Mouse (Mus musculus) hindbrain, embryonic 14.5 days (tissue): ENCODE data around the gene Epdr1. TPM values are rescaled to one million over a fixed set of nuclear protein-coding genes. Genes with fewer than 3 reads are reported as not detected.
"Not testable (repeated sequence)": the region's sequence is repeated elsewhere in the genome, so short reads cannot be mapped to it uniquely, and the experiment has no call there.

Source experiments
- ATAC-seq: fragments of 200-750 bp; cut with Nextera tagmentation; 2 replicates; pipeline ENCODE4 v1.8.0; 2017; ENCODE audit warnings: moderate number of reproducible peaks, mild to moderate bottlenecking, moderate TSS enrichment, moderate library complexity; ENCODE audit not compliant: low FRiP score
- DNase-seq: peaks from one replicate; pipeline ENCODE4 v3.0.0-alpha.2; 2015; ENCODE audit warnings: low spot score
- H3K27ac ChIP-seq: fragments of 300-500 bp; sonication (generic); 2 replicates; pipeline ENCODE4 v1.5.1; 2014; ENCODE audit warnings: mild to moderate bottlenecking, moderate library complexity
- H3K27me3 ChIP-seq: fragments of 300-500 bp; sonication (generic); 2 replicates; pipeline ENCODE4 v1.6.1; 2014; ENCODE audit warnings: mild to moderate bottlenecking, low read length, mixed read lengths; ENCODE audit not compliant: control insufficient read depth, insufficient read depth
- H3K36me3 ChIP-seq: fragments of 300-500 bp; sonication (generic); replicated peaks from 2 replicates; pipeline ENCODE4 v1.6.1; 2014; ENCODE audit not compliant: control insufficient read depth, insufficient read depth
- H3K4me1 ChIP-seq: fragments of 300-500 bp; sonication (generic); replicated peaks from 2 replicates; pipeline ENCODE4 v1.6.1; 2014; ENCODE audit warnings: antibody characterized with exemption, low read length, mixed read lengths; ENCODE audit not compliant: control insufficient read depth, insufficient read depth
- H3K4me2 ChIP-seq: fragments of 300-500 bp; sonication (generic); replicated peaks from 2 replicates; pipeline ENCODE4 v1.6.1; 2014; ENCODE audit warnings: mild to moderate bottlenecking, moderate library complexity
- H3K4me3 ChIP-seq: fragments of 300-500 bp; sonication (generic); replicated peaks from 2 replicates; pipeline ENCODE4 v1.5.1; 2014; ENCODE audit warnings: mild to moderate bottlenecking, low read length
- H3K9ac ChIP-seq: fragments of 300-500 bp; sonication (generic); 2 replicates; pipeline ENCODE4 v1.6.1; 2014
- H3K9me3 ChIP-seq: fragments of 300-500 bp; sonication (generic); 2 replicates; pipeline ENCODE4 v1.6.1; 2016; ENCODE audit warnings: low read length; ENCODE audit not compliant: control insufficient read depth
- WGBS: fragments of 180-500 bp; shearing (Covaris S2); extraction: QIAGEN DNeasy Blood & Tissue Kit; methylation state at CpG from one replicate; pipeline ENCODE4 v1.1.7; 2014; 5-methylcytosine and 5-hydroxymethylcytosine counted together
- polyA plus RNA-seq: library from polyadenylated mRNA; unstranded; fragments of >200 nt; fragmentation: Nextera tagmentation; extraction: Ambion mirVana; gene quantifications from 2 replicates; pipeline ENCODE4 v1.2.1, GENCODE M21; 2014

Gene Epdr1
- polyA plus RNA-seq, 1 experiment from 2014 or later = 22.5 TPM

DNA sequence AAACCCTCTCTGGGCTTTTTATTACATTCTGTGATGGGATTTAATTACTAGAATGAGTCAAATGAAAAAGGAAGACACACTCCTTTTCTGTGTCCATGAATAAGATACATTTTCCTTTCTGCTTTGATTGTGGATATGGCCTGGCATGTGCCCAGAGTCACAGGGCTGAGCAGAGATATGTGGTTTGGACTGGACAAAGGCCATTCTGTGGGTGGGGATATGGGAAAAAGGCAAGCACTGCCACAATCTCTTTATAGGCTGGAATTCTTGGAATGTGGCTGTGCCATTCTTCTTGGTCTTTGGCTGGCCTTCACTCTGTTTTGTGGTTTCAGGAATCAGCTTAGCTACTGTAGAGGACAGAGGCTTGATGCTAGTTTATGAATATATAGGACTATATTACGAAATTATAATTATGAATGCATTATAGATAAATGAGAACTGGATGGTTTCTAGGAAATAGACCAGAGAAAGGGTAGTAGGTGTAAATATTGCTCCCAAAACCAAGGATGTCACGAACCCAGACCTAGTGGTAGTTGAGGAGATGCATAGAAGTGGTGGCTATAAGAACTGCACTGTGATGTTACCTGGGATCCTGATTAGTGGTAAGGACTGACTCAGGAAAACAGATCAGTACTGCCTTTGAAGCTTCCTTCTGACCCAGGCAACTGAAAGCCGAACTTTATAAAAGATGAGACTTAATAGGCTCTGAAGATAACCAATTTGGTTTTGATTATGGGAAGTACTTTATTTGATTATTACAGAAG is 28.5 kb downstream of the Epdr1 start:
- Histone ChIP-seq H3K4me3 (no peak overlapping the region), H3K4me2 (no peak overlapping the region), H3K27ac (no peak overlapping the region), H3K9me3 (no peaks in the 10 kb centered on the region), H3K4me1 (no peaks in the 10 kb centered on the region), H3K36me3 (no peaks in the 10 kb centered on the region; the same call in 1 of the 2 replicates), H3K9ac (no peak overlapping the region), H3K27me3 (no peaks in the 10 kb centered on the region)
- DNase-seq = no peak
- 90% methylated on average over 3 of the region's 3 CpGs for WGBS
- ATAC-seq = no peak

DNA sequence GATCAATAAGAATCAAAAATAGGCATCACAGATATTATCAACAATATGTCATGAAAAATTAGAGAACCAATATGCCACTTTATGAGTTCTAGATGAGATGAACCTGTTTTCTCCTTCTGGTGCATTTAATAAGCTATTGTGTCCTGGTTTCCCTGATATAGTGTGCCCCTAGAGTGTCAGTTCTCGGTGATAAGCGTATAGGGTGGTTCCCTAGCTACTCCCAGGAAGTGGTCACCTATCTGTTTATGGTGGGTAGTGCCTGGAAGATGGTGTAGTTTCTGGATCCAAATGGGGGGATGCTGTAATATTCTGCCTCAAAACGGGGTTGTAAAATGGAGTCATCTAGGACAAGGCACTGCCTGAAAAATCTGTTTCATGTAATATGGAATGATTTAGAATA is 43.8 kb downstream of the Epdr1 start:
- WGBS = 90% methylated on average over 3 of the region's 3 CpGs
- no peak overlapping the region for H3K9ac ChIP-seq
- H3K4me2 ChIP-seq = no peak overlapping the region
- DNase-seq = no peak
- no peaks in the 10 kb centered on the region for H3K9me3 ChIP-seq
- H3K4me3 ChIP-seq = no peak overlapping the region
- no peak overlapping the region for H3K27ac ChIP-seq
- no peaks in the 10 kb centered on the region for H3K27me3 ChIP-seq
- no peaks in the 10 kb centered on the region for H3K4me1 ChIP-seq
- no peaks in the 10 kb centered on the region for H3K36me3 ChIP-seq
- no peak for ATAC-seq

DNA sequence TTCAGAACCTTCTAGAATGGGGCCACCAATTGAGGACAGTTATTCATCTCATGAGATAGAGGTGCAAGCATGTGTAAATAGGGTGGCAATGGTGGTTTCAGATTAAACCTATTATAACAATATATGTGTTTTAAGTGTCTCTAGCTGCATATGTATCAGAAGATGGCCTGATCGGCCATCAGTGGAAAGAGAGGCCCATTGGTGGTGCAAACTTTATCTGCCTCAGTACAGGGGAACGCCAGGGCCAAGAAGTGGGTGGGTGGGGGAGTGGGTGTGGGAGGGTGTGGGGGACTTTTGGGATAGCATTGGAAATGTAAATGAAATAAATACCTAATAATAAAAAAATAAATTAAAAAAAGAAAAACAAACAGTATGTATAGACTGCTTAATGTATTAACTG is 45.0 kb downstream of the Epdr1 start:
- H3K4me2 ChIP-seq, H3K4me3 ChIP-seq, H3K9me3 ChIP-seq, ATAC-seq, H3K36me3 ChIP-seq, H3K27me3 ChIP-seq, H3K9ac ChIP-seq, DNase-seq, H3K27ac ChIP-seq, H3K4me1 ChIP-seq: not testable (repeated sequence)
- 89% methylated on average over 2 of the region's 2 CpGs for WGBS

DNA sequence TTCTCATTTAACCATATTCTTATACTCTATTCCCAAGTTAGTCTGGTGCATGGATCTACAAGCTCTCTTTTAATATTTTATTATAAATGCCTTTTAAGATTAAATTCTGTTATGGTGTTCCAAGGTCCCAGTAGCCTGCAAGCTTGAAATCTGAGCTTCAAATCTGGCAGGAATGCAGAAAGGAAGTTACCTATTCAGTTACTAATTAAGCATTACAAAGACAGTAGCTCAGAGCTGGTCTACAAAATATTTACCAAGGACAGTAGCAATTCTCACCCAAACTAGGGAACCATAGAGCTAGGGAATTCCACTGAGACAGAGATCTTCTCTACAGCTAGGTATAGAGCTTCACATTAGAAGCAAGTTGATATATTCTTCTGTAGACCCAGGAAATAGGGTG is 49.6 kb downstream of the Epdr1 start:
- not testable (repeated sequence) for H3K4me3 ChIP-seq, H3K9me3 ChIP-seq, H3K4me2 ChIP-seq, H3K27me3 ChIP-seq, DNase-seq, ATAC-seq, H3K9ac ChIP-seq, H3K4me1 ChIP-seq, H3K27ac ChIP-seq, H3K36me3 ChIP-seq

DNA sequence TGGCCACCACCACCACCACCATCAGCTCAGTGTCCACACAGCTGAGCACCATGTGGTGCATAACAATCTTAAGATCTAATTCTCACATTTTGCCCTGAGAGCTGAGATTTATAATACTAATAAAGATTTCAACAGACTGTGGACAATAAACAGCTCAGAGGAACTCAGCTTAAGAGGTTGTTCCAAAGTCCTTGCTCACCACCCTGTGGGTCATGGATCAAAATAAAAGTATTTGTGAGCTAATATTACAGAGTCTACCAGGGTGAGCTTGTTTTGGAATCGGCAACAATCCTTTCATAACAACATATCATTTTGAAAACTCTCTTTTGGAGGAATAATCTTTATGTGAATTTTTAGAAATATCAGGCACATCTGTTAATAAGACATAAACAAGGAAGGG is 57.2 kb downstream of the Epdr1 start:
- Histone ChIP-seq H3K9ac (no peak overlapping the region), H3K4me1 (no peaks in the 10 kb centered on the region), H3K4me2 (no peak overlapping the region), H3K4me3 (no peak overlapping the region), H3K36me3 (no peaks in the 10 kb centered on the region), H3K27ac (no peak overlapping the region), H3K27me3 (no peaks in the 10 kb centered on the region), H3K9me3 (no peaks in the 10 kb centered on the region)
- DNase-seq (no peak), ATAC-seq (no peak)
- WGBS = 96% methylated on average over 1 of the region's 1 CpGs

DNA sequence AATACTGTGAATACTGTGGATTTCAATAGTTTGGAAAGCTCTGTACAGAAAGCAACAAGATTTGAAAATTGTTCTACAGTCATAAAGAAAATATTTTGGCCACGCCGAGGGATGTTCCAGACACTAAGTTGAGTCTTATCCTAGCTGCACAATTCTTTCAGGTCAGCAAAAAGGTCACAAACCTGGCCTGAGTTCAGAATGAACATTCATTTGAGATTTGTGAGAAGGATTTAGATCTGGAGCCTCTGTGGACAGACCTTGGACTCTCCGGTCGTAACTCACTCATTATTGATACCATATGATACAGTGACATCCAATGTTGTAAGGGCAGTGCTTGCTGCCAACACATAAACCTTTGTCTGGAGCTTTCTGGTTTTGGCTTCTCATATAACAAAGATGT is 64.3 kb downstream of the Epdr1 start:
- 95% methylated on average over 4 of the region's 4 CpGs for WGBS
- no peak overlapping the region for H3K27ac ChIP-seq
- H3K9ac ChIP-seq = no peak overlapping the region
- H3K4me2 ChIP-seq = no peak overlapping the region
- H3K9me3 ChIP-seq = no peaks in the 10 kb centered on the region
- no peak for ATAC-seq
- no peaks in the 10 kb centered on the region for H3K4me1 ChIP-seq
- no peak for DNase-seq
- no peak overlapping the region for H3K4me3 ChIP-seq
- H3K27me3 ChIP-seq = no peaks in the 10 kb centered on the region
- H3K36me3 ChIP-seq = no peaks in the 10 kb centered on the region

Other genes starting within 250 kb of the Epdr1 start
- 214 and 223 TPM in 2 replicates for gene Stard3nl, start 224.1 kb downstream of the Epdr1 start, polyA plus RNA-seq
- gene Sfrp4, start 3.2 kb upstream of the Epdr1 start, polyA plus RNA-seq = 4.4 TPM in 2 replicates
- 0.17 TPM in 1 of 2 replicates, not detected in the other for gene Nme8, start 77.9 kb upstream of the Epdr1 start, polyA plus RNA-seq
- gene Gpr141, start 204.3 kb upstream of the Epdr1 start, polyA plus RNA-seq = 0.11 and 0.12 TPM in 2 replicates